Mouse (Mus musculus) urinary bladder, postnatal 14 days (tissue): Measurements from ENCODE around the gene Timm29.

Experiments used
- DNase-seq: peaks from one replicate; pipeline ENCODE4 v3.0.0; 2021; ENCODE audit warnings: low spot score

Gene Timm29

DNA sequence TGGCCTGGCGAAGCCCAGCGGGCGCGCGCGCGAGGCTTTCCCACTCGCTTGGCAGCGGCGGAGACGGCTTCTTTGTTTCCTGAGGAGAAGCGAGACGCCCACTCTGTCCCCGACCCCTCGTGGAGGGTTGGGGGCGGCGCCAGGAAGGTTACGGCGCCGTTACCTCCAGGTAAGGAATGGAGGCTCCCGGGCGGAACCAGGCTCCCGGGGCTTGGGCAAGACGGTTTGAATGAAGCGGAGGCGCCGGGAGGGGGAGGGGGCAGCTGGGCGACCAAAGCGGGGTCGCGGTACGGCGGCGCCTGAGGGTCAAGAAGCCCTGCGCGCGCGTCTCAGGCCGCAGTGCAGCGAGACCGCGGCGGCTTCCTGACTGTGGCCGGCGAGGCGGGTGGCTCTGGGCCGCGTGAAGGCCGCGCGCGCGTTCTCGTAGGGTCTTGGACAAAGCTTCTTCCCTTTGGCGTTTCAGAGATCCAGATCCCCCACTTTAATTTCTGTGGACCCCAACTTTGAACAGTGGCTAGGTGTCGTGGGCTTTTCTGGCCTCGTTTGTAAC lies 23.8 kb downstream of the Timm29 start:
- peak; percentile 87 for DNase-seq

DNA sequence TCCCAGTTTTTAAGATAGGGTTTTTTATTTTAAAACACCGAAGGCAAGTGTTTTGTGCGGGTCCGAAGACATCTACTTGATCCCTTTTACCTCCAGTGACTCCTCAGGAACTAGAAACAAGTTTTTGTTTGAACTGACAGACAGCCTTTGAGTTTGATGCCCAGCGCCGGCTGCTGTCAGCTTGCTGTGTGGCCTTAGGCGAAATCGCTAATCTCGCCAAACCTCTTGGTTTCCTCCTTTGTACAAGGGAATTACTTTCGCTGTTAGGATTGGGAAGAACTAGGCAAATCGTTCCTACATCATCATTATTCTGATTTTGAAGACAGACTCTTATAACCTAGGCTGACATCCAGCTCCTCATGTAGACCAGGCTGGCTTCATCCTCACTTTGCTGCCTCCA lies 24.5 kb downstream of the Timm29 start:
- DNase-seq: peak; percentile 28

DNA sequence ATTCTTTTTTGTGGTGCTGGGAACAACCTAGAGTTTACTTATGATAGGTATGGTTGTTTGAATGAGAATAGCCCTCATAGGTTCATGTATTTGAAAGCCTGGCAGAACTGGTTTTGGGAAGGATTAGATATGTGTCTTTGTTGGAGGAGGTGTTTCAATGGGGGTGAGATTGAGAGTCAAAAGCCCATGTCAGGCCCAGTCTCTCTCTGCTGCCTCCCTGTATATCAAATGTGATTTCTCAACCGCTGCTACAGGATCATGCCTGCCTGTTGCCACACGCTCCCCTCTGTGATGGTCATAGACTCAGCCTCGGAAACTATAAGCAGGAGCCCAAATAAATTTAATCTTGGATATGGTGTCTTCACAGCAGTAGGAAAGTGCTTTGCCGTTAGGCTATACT lies 27.7 kb downstream of the Timm29 start:
- no peak for DNase-seq

DNA sequence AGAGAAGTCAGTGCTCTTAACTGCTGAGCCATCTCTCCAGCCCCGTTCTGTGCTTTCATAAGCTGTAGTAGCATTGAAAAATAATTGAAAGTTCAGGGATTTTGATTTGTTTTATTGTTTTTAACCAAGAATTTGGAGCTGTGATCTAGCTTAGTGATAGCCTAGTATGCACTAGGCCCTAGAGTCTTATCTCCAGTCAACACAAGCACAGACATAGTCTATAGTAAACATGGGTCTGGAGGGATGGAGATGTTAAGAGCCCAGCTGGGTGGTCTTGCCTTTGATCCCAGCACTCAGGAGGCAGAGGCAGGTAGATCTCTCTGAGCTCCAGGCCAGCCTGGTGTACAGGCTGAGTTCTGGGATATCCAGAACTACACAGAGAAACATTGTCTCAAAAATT lies 30.2 kb downstream of the Timm29 start:
- no peak for DNase-seq

DNA sequence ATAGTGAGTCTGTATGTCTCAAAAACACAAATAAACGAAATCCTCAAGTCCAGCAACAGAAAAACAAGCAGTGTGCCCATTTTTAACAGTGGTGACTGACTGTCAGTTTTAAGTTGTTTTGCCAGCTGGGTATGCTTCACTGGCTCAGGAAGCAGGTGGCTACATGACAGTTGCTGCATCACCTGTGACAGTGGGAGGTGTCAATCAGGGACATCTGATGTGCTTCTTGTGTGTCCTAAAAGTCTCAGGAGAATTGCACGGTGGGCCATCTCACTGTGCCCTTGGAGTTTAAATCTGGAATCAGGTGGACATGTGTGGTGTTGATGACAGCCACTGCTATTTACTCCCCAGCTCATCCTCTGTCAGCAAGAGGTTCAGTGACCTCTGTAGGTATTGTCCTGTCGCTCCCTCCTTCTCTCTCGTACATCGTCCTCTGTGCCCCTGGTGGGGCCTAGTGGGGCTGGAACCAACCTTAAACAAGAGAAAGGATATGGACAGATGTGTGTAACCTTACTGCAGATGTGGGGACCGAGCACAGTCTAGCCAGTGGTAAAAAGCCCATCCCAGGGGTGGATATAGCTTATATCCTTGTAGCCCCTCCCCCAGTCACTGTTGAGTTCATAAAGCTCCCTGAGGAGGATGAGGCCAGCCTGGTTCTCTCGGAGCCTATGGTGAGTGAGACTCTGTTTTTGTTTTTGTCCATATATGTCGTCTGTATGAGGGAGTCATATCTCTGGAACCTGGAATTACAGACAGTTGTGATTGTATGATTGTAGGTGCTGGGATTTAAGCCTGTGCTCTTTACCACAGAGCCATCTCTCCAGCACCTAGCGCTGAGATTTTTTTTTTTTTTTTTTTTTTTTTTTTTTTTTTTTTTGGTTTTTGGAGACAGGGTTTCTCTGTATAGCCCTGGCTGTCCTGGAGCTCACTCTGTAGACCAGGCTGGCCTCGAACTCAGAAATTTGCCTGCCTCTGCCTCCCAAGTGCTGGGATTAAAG lies 33.1 kb downstream of the Timm29 start:
- DNase-seq: no peak

DNA sequence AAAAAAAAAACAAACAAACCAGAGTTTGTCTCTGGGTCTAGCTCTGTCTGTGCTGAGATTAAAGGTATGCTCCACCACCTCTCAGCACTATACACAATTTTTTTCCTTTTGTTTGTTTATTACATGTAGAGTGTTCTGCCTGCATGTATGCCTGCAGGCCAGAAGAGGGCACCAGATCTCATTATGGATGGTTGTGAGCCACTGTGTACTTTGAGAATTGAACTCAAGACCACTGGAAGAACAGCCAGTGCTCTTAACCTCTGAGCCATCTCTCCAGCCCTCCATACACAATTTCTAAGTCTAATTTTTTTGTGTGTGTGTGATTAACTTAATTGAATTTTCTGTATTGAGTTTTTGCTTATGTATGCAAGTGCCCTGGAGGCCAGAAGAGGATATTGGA lies 34.0 kb downstream of the Timm29 start:
- no peak for DNase-seq

DNA sequence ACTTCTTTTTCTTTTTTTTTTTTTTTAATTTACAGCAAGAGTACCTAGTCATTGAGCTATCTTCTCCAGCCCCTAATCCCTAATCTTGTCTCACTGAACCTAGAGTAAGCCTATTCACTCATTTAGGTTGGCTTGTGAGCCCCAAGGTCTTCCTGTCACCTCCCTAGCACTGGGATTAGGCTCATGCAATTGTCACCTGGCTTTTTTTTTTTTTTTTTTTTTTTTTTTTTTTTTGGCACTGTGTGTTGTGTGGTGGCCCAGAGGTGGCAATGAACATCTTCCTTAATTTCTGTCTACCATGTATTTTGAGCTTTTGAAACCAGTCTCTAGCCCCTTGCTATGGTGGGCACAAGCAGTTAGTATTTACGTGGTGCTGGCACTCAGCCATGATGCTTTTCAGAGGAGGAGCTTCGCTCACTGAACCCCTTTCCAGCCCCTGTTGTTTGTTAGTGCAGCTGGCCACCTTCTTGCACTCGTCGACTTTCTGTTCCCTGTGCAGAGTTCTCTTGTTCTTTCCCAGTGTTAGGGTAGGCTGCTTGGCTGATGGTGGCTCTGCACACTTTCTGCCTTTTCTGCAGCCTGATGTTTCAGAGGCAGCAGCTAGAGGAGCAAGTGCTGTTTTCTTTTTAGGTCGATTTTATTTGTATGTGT lies 34.7 kb downstream of the Timm29 start:
- DNase-seq: no peak

DNA sequence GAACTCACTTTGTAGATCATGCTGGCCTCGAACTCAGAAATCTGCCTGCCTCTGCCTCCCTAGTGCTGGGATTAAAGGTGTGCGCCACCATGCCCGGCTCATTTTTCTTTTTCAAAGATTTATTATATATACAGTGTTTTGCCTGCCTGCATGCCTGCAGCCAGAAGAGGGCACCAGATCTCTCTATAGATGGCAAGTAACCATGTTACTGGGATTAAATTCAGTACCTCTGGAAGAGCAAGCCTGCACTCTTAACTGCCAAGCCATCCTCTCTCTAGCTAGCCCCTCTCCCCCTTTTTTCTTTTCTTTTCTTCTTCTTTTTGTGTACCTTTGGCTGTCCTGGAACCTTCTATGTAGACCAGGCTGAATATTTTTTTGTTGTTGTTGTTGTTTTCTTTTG lies 38.2 kb downstream of the Timm29 start:
- DNase-seq: peak; percentile 43

DNA sequence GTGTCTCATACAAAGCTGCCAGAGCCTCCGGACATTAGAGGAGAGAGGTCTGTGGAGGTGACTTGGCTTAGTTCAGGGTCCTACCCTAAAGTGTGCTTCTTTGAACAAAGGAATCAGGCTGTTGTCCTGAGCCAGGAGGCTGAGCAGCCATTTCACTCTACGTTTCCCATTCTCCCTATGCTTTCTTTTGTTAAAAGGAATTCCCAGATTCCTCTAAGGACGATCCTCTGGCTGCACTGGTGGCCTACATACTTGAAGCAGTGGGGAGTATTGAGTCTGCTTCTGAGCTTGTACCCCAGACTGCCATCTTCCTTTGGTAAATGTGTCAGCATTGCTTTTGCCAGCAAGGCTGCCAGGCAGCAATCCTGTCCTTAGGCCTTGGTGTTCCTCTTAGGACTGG lies 40.6 kb downstream of the Timm29 start:
- DNase-seq: no peak

DNA sequence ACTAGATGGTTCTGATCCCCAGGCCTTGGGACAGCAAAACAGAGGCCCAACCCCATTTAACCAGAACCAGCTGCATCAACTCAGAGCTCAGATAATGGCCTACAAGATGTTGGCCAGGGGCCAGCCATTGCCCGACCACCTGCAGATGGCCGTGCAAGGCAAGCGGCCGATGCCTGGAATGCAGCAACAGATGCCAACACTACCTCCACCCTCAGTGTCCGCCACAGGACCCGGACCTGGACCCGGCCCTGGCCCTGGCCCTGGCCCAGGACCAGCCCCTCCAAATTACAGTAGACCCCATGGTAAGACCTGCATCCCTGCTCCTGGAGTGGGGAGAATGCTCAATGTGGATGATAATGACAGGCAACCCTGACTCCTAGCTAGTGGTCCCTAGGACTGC lies 43.1 kb downstream of the Timm29 start:
- no peak for DNase-seq

DNA sequence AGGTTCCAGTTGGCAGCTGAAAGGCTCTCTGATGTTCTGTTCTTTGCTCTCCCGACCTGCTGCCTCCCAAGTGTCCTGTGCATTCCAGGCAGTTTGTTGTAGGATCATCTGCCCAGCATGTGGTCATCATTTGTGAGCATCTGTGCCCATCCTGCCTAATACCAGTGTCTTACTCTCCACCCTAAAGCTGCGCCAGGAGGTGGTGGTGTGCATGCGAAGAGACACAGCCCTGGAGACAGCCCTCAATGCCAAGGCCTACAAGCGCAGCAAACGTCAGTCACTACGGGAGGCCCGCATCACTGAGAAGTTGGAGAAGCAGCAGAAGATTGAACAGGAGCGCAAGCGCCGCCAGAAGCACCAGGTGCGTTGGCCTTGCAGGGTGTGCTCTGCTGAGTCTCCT lies 46.5 kb downstream of the Timm29 start:
- DNase-seq: no peak
